Mouse (Mus musculus): ENCODE data around the gene Vil1.

- TF ChIP-seq CTCF (IDR thresholded peaks at IDR 0.05; ENCODE audit: insufficient read depth, low read length): no peak
- no peak for TF ChIP-seq POLR2A (IDR thresholded peaks at IDR 0.05; ENCODE audit: borderline replicate concordance, extremely low read depth, low read depth, low read length)
These were observed 22.8 kb upstream of the Vil1 start for GRCm38 (mm10) chr1:74386363-74386713.
